Mouse (Mus musculus): ENCODE data around the gene Inpp5k. TPM values are rescaled to one million over a fixed set of nuclear protein-coding genes. Genes with fewer than 3 reads are reported as not detected.
"Not testable (repeated sequence)": the region's sequence is repeated elsewhere in the genome, so short reads cannot be mapped to it uniquely, and the experiment has no call there.

Inpp5k gene
- polyA plus RNA-seq, 2 experiments: 24.6 to 32.0 TPM

DNA sequence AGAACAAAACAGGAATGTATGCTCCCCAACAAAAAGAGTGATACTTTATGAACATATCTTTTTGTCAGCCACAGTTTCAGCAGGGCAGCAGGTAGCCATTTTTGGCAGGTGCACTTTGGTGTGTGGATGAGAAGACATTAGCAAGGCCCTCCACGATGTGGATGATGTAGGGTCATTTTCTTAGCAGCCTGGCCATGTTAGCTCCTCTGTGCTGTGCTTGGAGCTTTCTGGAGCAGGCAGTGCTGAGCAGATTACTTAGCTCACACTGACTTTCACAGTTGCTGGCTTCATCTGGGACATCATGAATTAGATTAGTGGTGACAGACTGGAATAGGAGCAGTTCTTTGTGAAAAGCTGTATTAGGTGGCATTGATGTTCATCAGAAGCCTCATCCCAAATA, 59.2 kb downstream of the Inpp5k start:
- H3K27me3 ChIP-seq (ENCODE audit: control insufficient read depth, insufficient read depth, low read length): no peaks in the 10 kb centered on the region
- H3K9me3 ChIP-seq (ENCODE audit: control insufficient read depth, low read length): no peaks in the 10 kb centered on the region
- ATAC-seq (ENCODE audit: low FRiP score, low read depth) (no peak), DNase-seq (ENCODE audit: low spot score) (no peak)
- H3K9ac ChIP-seq (ENCODE audit: low read depth, low read length, severe bottlenecking): no peak overlapping the region
- no peak overlapping the region for H3K4me2 ChIP-seq (replicated peaks; ENCODE audit: low read depth, low read length, severe bottlenecking)
- H3K36me3 ChIP-seq (ENCODE audit: control insufficient read depth, insufficient read depth, low read length): peaks cover 42% of the 10 kb centered on the region
- no peak overlapping the region for H3K4me3 ChIP-seq (replicated peaks; ENCODE audit: low read length)
- no peak overlapping the region for H3K27ac ChIP-seq (replicated peaks; ENCODE audit: low read depth, low read length)
- no peak for TF ChIP-seq POLR2A (IDR thresholded peaks at IDR 0.05; ENCODE audit: borderline replicate concordance, extremely low read depth, insufficient read depth, insufficient read length)
- 92% methylated on average over 1 of the region's 1 CpGs for WGBS
- H3K4me1 ChIP-seq (ENCODE audit: control insufficient read depth, insufficient read depth, low read length): no peaks in the 10 kb centered on the region

DNA sequence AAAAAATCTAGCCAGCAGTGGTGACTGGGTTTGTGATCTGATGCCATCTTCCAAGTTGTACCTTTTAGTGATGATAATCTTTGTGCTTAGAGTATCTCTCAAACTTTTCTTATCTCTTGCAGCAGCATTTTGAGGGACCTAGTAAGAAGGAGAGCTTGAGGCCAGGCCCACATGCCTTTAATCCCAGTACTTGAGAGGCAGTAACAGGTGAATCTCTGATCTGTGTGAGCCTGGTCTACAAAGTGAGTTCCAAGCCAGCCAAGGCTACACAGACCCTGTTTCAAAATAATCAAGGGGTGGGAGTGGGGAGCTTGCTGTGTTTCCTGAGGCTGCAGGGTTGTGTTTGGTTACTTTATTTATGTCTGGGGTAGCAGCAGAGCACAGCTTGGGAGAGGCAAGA, 60.3 kb downstream of the Inpp5k start:
- Histone ChIP-seq H3K4me2 (replicated peaks; ENCODE audit: low read depth, low read length, severe bottlenecking) (no peak overlapping the region), H3K9me3 (ENCODE audit: control insufficient read depth, low read length) (no peaks in the 10 kb centered on the region), H3K36me3 (ENCODE audit: control insufficient read depth, insufficient read depth, low read length) (peaks cover 48% of the 10 kb centered on the region), H3K27ac (replicated peaks; ENCODE audit: low read depth, low read length) (no peak overlapping the region), H3K27me3 (ENCODE audit: control insufficient read depth, insufficient read depth, low read length) (no peaks in the 10 kb centered on the region), H3K4me3 (replicated peaks; ENCODE audit: low read length) (no peak overlapping the region), H3K9ac (ENCODE audit: low read depth, low read length, severe bottlenecking) (no peak overlapping the region), H3K4me1 (ENCODE audit: control insufficient read depth, insufficient read depth, low read length) (no peaks in the 10 kb centered on the region)
- no peak for TF ChIP-seq POLR2A (IDR thresholded peaks at IDR 0.05; ENCODE audit: borderline replicate concordance, extremely low read depth, insufficient read depth, insufficient read length)
- ATAC-seq (ENCODE audit: low FRiP score, low read depth): no peak
- DNase-seq (ENCODE audit: low spot score): no peak

DNA sequence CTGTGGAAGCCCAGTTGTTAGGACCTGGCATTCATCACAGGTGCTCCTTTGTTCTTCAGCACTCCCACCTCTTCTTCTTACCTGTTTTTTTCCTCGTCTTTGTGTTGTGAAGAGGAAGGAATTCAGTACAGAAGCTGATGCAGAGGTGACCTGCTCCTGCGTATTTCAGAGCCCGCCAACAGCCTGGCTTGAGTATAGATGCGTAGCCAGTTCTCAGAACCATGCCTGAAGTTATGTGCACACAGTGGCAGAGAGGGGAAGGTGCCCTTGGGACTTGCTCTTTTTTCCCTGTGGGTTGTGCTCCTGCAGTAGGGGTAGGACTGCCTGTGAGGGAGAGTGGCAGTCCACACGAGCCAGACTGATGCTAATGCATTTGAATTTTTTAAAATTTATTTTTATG, 62.8 kb downstream of the Inpp5k start:
- TF ChIP-seq POLR2A (IDR thresholded peaks at IDR 0.05; ENCODE audit: borderline replicate concordance, extremely low read depth, insufficient read depth, insufficient read length): no peak
- H3K27ac ChIP-seq (replicated peaks; ENCODE audit: low read depth, low read length): no peak overlapping the region
- no peaks in the 10 kb centered on the region for H3K4me1 ChIP-seq (ENCODE audit: control insufficient read depth, insufficient read depth, low read length)
- H3K4me3 ChIP-seq (replicated peaks; ENCODE audit: low read length): no peak overlapping the region
- no peaks in the 10 kb centered on the region for H3K9me3 ChIP-seq (ENCODE audit: control insufficient read depth, low read length)
- H3K27me3 ChIP-seq (ENCODE audit: control insufficient read depth, insufficient read depth, low read length): no peaks in the 10 kb centered on the region
- ATAC-seq (ENCODE audit: low FRiP score, low read depth): no peak
- no peak overlapping the region for H3K4me2 ChIP-seq (replicated peaks; ENCODE audit: low read depth, low read length, severe bottlenecking)
- no peak overlapping the region for H3K9ac ChIP-seq (ENCODE audit: low read depth, low read length, severe bottlenecking)
- H3K36me3 ChIP-seq (ENCODE audit: control insufficient read depth, insufficient read depth, low read length): peaks cover 73% of the 10 kb centered on the region
- 88% methylated on average over 5 of the region's 5 CpGs for WGBS
- no peak for DNase-seq (ENCODE audit: low spot score)

DNA sequence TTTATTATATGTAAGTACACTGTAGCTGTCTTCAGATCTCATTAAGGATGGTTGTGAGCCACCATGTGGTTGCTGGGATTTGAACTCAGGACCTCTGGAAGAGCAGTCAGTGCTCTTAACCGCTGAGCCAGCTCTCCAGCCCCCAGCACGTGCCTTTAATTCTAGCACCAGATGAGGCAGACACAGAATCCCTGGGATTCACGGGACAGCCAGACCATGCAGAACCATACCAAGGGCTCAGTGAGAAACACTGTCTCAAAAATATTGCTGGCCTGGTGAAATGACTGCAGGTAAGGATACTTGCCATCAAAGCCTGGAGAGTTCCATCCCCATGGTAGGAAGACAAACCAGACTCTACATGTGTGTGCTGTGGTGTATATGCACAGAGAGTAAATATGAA, 66.7 kb downstream of the Inpp5k start:
- not testable (repeated sequence) for H3K9ac ChIP-seq (ENCODE audit: low read depth, low read length, severe bottlenecking); H3K9me3 ChIP-seq (ENCODE audit: control insufficient read depth, low read length); H3K4me2 ChIP-seq (replicated peaks; ENCODE audit: low read depth, low read length, severe bottlenecking); H3K27me3 ChIP-seq (ENCODE audit: control insufficient read depth, insufficient read depth, low read length); H3K4me3 ChIP-seq (replicated peaks; ENCODE audit: low read length); H3K27ac ChIP-seq (replicated peaks; ENCODE audit: low read depth, low read length); DNase-seq (ENCODE audit: low spot score); ATAC-seq (ENCODE audit: low FRiP score, low read depth); H3K4me1 ChIP-seq (ENCODE audit: control insufficient read depth, insufficient read depth, low read length)
- WGBS: 95% methylated on average over 3 of the region's 3 CpGs
- H3K36me3 ChIP-seq (ENCODE audit: control insufficient read depth, insufficient read depth, low read length): peaks cover 91% of the 10 kb centered on the region

Other genes starting within 250 kb of the Inpp5k start
- gene Serpinf1, start 208.3 kb upstream of the Inpp5k start, polyA plus RNA-seq (2012; rRNA removed): 160 and 176 TPM in 2 replicates
- gene Serpinf1, start 208.3 kb upstream of the Inpp5k start, polyA plus RNA-seq (2014; fragmentation: Nextera tagmentation; extraction: Ambion mirVana): 267 and 276 TPM in 2 replicates
- 0.53 and 0.59 TPM in 2 replicates for gene Serpinf2, start 191.4 kb upstream of the Inpp5k start, polyA plus RNA-seq (2012; rRNA removed)
- not detected in 2 replicates for gene Serpinf2, start 191.4 kb upstream of the Inpp5k start, polyA plus RNA-seq (2014; fragmentation: Nextera tagmentation; extraction: Ambion mirVana)
- 9.0 and 10.4 TPM in 2 replicates for gene Wdr81, start 176.3 kb upstream of the Inpp5k start, polyA plus RNA-seq (2012; rRNA removed)
- 6.6 and 6.8 TPM in 2 replicates for gene Wdr81, start 176.3 kb upstream of the Inpp5k start, polyA plus RNA-seq (2014; fragmentation: Nextera tagmentation; extraction: Ambion mirVana)
- 15.0 and 15.5 TPM in 2 replicates for gene Tlcd2, start 169.3 kb upstream of the Inpp5k start, polyA plus RNA-seq (2012; rRNA removed)
- gene Tlcd2, start 169.3 kb upstream of the Inpp5k start, polyA plus RNA-seq (2014; fragmentation: Nextera tagmentation; extraction: Ambion mirVana): 19.5 and 25.2 TPM in 2 replicates
- gene Prpf8, start 144.2 kb upstream of the Inpp5k start, polyA plus RNA-seq (2012; rRNA removed): 123 and 136 TPM in 2 replicates
- 85.9 and 92.5 TPM in 2 replicates for gene Prpf8, start 144.2 kb upstream of the Inpp5k start, polyA plus RNA-seq (2014; fragmentation: Nextera tagmentation; extraction: Ambion mirVana)
- gene Rilp, start 120.9 kb upstream of the Inpp5k start, polyA plus RNA-seq (2012; rRNA removed): 0.98 and 0.99 TPM in 2 replicates
- 0.36 and 0.58 TPM in 2 replicates for gene Rilp, start 120.9 kb upstream of the Inpp5k start, polyA plus RNA-seq (2014; fragmentation: Nextera tagmentation; extraction: Ambion mirVana)
- 8.5 and 11.2 TPM in 2 replicates for gene Scarf1, start 117.4 kb upstream of the Inpp5k start, polyA plus RNA-seq (2012; rRNA removed)
- gene Scarf1, start 117.4 kb upstream of the Inpp5k start, polyA plus RNA-seq (2014; fragmentation: Nextera tagmentation; extraction: Ambion mirVana): 5.4 and 6.0 TPM in 2 replicates
- 5.8 and 6.8 TPM in 2 replicates for gene Slc43a2, start 99.3 kb upstream of the Inpp5k start, polyA plus RNA-seq (2012; rRNA removed)
- 3.5 and 3.8 TPM in 2 replicates for gene Slc43a2, start 99.3 kb upstream of the Inpp5k start, polyA plus RNA-seq (2014; fragmentation: Nextera tagmentation; extraction: Ambion mirVana)
- 75.7 and 80.3 TPM in 2 replicates for gene Pitpna, start 42.9 kb upstream of the Inpp5k start, polyA plus RNA-seq (2012; rRNA removed)
- 78.6 and 80.4 TPM in 2 replicates for gene Pitpna, start 42.9 kb upstream of the Inpp5k start, polyA plus RNA-seq (2014; fragmentation: Nextera tagmentation; extraction: Ambion mirVana)
- 53.4 and 54.2 TPM in 2 replicates for gene Myo1c, start 19.5 kb downstream of the Inpp5k start, polyA plus RNA-seq (2012; rRNA removed)
- 44.2 and 44.3 TPM in 2 replicates for gene Myo1c, start 19.5 kb downstream of the Inpp5k start, polyA plus RNA-seq (2014; fragmentation: Nextera tagmentation; extraction: Ambion mirVana)
- 78.2 and 84.3 TPM in 2 replicates for gene Crk, start 48.3 kb downstream of the Inpp5k start, polyA plus RNA-seq (2012; rRNA removed)
- gene Crk, start 48.3 kb downstream of the Inpp5k start, polyA plus RNA-seq (2014; fragmentation: Nextera tagmentation; extraction: Ambion mirVana): 103 and 110 TPM in 2 replicates
- gene Ywhae, start 101.9 kb downstream of the Inpp5k start, polyA plus RNA-seq (2012; rRNA removed): 561 and 629 TPM in 2 replicates
- gene Ywhae, start 101.9 kb downstream of the Inpp5k start, polyA plus RNA-seq (2014; fragmentation: Nextera tagmentation; extraction: Ambion mirVana): 772 and 815 TPM in 2 replicates
- gene Doc2b, start 165.1 kb downstream of the Inpp5k start, polyA plus RNA-seq (2012; rRNA removed): 3.8 and 3.9 TPM in 2 replicates
- 1.6 and 1.7 TPM in 2 replicates for gene Doc2b, start 165.1 kb downstream of the Inpp5k start, polyA plus RNA-seq (2014; fragmentation: Nextera tagmentation; extraction: Ambion mirVana)

Data from limb, embryonic 14.5 days (tissue).